Mouse (Mus musculus): ENCODE measurements around the gene Aspn.
"Not testable (repeated sequence)": the region's sequence is repeated elsewhere in the genome, so short reads cannot be mapped to it uniquely, and the experiment has no call there.

The Aspn gene

GRCm38 (mm10) chr13:49584307-49585005, 40.2 kb downstream of the Aspn start:
- in situ Hi-C loops (cut with MboI, MseI): no loop called here

DNA sequence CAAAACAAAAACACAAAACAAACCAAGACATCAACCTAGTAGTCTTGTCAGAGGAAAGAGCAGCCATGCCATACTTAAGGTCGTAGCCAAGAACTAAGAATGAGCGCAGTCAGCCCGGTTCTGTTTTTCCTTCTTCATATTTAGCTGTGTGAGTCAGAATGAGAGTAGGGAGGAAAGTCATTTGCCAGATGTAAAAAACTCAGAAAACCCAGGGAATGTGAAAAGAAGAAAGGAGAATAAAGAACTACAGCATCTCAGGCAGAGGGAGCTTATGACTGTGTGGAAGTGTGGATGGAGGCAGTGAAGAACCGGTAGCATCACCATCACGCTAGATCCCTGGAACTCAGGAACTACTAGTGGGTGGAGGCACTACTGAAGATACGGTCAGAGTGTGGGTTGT, 41.8 kb downstream of the Aspn start:
- in situ Hi-C loops (cut with MboI, MseI): no loop called here

GRCm38 (mm10) chr13:49602541-49602940, 58.3 kb downstream of the Aspn start:
- in situ Hi-C loops (cut with MboI, MseI): not testable (repeated sequence)

GRCm38 (mm10) chr13:49603603-49604002, 59.4 kb downstream of the Aspn start:
- in situ Hi-C loops (cut with MboI, MseI): no loop called here

DNA sequence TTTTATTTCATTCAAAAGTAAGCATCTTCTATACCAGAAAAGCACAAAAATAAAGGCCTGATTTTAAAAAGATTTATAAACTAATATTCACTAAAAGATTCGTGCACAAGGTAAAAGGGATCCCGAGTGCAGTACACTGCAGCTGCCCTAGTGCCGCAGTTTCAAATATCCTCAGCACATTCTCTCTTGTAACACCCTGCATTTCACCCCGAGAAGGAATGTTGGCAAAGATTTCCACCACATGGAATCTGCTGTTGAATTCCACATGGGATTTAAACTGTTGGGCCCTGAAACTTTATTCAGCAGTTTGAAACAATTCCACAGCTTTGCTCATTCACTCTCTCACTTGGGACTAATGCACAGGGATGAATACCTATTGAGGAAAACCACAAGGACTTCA, 63.5 kb downstream of the Aspn start, which contains the start of gene Ogn:
TSS of gene Ogn (plus strand) at position 333 of the 400 bp plus-strand sequence.
- in situ Hi-C loops (cut with MboI, MseI): no loop called here

GRCm38 (mm10) chr13:49608589-49609322, 64.5 kb downstream of the Aspn start:
- in situ Hi-C loops (cut with MboI, MseI): no loop called here

- in situ Hi-C loops (cut with MboI, MseI): no loop called here
Observed at GRCm38 (mm10) chr13:49617021-49617420, 72.8 kb downstream of the Aspn start.
